Comparison of ENCODE assay signal across 9 mouse cellular contexts in the genomic region with DNA sequence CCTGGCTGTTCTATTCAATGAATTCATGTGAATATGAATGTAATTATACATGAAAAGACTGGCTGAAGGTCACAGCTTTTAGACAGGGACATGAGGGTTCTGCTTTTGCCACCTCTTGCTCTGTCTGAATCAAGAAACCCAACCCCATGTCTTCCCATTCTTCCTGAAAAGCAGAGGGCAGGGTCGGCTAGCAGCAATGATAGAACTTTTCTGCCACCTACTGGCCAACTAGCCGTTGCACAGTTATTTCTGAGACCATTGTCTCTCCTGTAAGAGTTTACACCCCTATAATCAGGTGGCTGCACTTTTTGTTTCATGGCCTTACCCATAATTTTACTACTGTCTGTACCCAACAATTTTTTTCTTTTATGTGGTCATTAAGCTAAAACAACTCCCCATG. TPM values are rescaled to one million over a fixed set of nuclear protein-coding genes. Genes with fewer than 3 reads are reported as not detected.
DNase-seq lines count a peak whose midpoint lies in the region; ATAC-seq and TF ChIP-seq lines count a peak whose summit lies in the region.
"Had no signal": no experiment of that assay in that cellular context is flagged by ENCODE, and none has a peak within 500 bp of the region (broad histone marks: within the 10 kb centered on the region; RNA-seq: fewer than 3 reads in every experiment).

No protein-coding gene starts in this region.

- no peaks in the 10 kb centered on the region for H3K27me3 ChIP-seq in G1E (ENCODE audit: insufficient read depth, low read length)
- no peaks in the 10 kb centered on the region for H3K27me3 ChIP-seq in hindbrain, embryonic 15.5 days
- H3K27me3 ChIP-seq in lung, postnatal 0 days (replicated peaks; ENCODE audit: insufficient read depth, low read length): no peaks in the 10 kb centered on the region
- H3K27me3 ChIP-seq in small intestine, adult 2 months (ENCODE audit: control insufficient read depth, insufficient read depth, low read length): no peaks in the 10 kb centered on the region

- 6% methylated on average over 2 of the region's 2 CpGs for WGBS in hindbrain, embryonic 15.5 days
- 11% methylated on average over 2 of the region's 2 CpGs for WGBS in lung, postnatal 0 days
- WGBS in small intestine, adult 2 months: 2% methylated on average over 2 of the region's 2 CpGs

- H3K4me2 ChIP-seq in hindbrain, embryonic 15.5 days: no peak overlapping the region
- no peak overlapping the region for H3K4me2 ChIP-seq in lung, postnatal 0 days (replicated peaks; ENCODE audit: low read depth, low read length)

- peak; percentile 68; the same call in 1 of the 2 replicates for ATAC-seq in G1E (ENCODE audit: extremely low read depth, insufficient number of reproducible peaks, low FRiP score, poor library complexity, severe bottlenecking)
- ATAC-seq in hindbrain, embryonic 15.5 days (ENCODE audit: low FRiP score, low read depth): peak; percentile 49
- ATAC-seq in lung, postnatal 0 days: 0 out of 2 replicates have a peak, but pooled peaks have one; percentile 17
- ATAC-seq in monocyte, adult 5-6 weeks (replicated peaks; ENCODE audit: insufficient number of reproducible peaks, low FRiP score, low TSS enrichment, poor library complexity, severe bottlenecking): no peak

- no peak overlapping the region for H3K27ac ChIP-seq in hindbrain, embryonic 15.5 days (replicated peaks)
- no peak overlapping the region for H3K27ac ChIP-seq in lung, postnatal 0 days (ENCODE audit: low read length)
- H3K27ac ChIP-seq in small intestine, adult 2 months (ENCODE audit: insufficient read depth, low read depth, low read length): no peak overlapping the region

- no peaks in the 10 kb centered on the region for H3K4me1 ChIP-seq in G1E (ENCODE audit: insufficient read depth, low read depth, low read length)
- peaks cover 18% of the 10 kb centered on the region for H3K4me1 ChIP-seq in hindbrain, embryonic 15.5 days (replicated peaks)
- H3K4me1 ChIP-seq in lung, postnatal 0 days (ENCODE audit: insufficient read depth, low read depth, low read length): no peaks in the 10 kb centered on the region
- H3K4me1 ChIP-seq in small intestine, adult 2 months (ENCODE audit: control insufficient read depth, insufficient read depth, insufficient read length, low read length): no peaks in the 10 kb centered on the region

- peaks cover 18% of the 10 kb centered on the region for H3K9me3 ChIP-seq in G1E (replicated peaks)
- 0 out of 2 replicates have a peak, but pooled peaks cover 5% of the 10 kb centered on the region for H3K9me3 ChIP-seq in hindbrain, embryonic 15.5 days
- H3K9me3 ChIP-seq in lung, postnatal 0 days (ENCODE audit: low read length): no peaks in the 10 kb centered on the region

- H3K4me3 ChIP-seq in G1E (ENCODE audit: low read depth, low read length): no peak overlapping the region
- H3K4me3 ChIP-seq in hindbrain, embryonic 15.5 days: no peak overlapping the region
- no peak overlapping the region for H3K4me3 ChIP-seq in lung, postnatal 0 days (ENCODE audit: low read depth, low read length)
- no peak overlapping the region for H3K4me3 ChIP-seq in small intestine, adult 2 months (ENCODE audit: low read depth, low read length)

- no peak for TF ChIP-seq POLR2A in small intestine, adult 2 months (IDR thresholded peaks at IDR 0.05; ENCODE audit: low read depth, low read length)

- no peak overlapping the region for H3K9ac ChIP-seq in hindbrain, embryonic 15.5 days
- H3K9ac ChIP-seq in lung, postnatal 0 days (replicated peaks; ENCODE audit: low read depth): no peak overlapping the region

- H3K36me3 ChIP-seq in G1E (replicated peaks): no peaks in the 10 kb centered on the region
- no peaks in the 10 kb centered on the region for H3K36me3 ChIP-seq in hindbrain, embryonic 15.5 days
- H3K36me3 ChIP-seq in lung, postnatal 0 days (ENCODE audit: insufficient read depth, low read length): no peaks in the 10 kb centered on the region
- no peaks in the 10 kb centered on the region for H3K36me3 ChIP-seq in small intestine, adult 2 months (ENCODE audit: control insufficient read depth, insufficient read depth, low read length)

- TF ChIP-seq EP300 in lung, postnatal 0 days (IDR thresholded peaks at IDR 0.05): no peak

- TF ChIP-seq CTCF in G1E (IDR thresholded peaks at IDR 0.05; ENCODE audit: low read depth, low read length): 0 out of 2 replicates have a peak, but pooled peaks have one; percentile 14
- peak; percentile 74 for TF ChIP-seq CTCF in lung, postnatal 0 days (IDR thresholded peaks at IDR 0.05)
- TF ChIP-seq CTCF in small intestine, adult 2 months (IDR thresholded peaks at IDR 0.05; ENCODE audit: extremely low read depth, insufficient read length, insufficient replicate concordance, low read depth, low read length): peak; percentile 18; the same call in 1 of the 2 replicates

- DNase-seq in heart, adult 8-10 months (ENCODE audit: low spot score): peak; percentile 35
- DNase-seq in heart, adult 11 months: no peak
- no peak for DNase-seq in G1E (ENCODE audit: low spot score)
- peak; percentile 27 to 50 for DNase-seq in cerebellum, postnatal 25 days
- DNase-seq in lung, postnatal 0 days (ENCODE audit: low spot score): peak; percentile 53

RNA-seq across cellular contexts. Expression of gene Magel2, which starts 5.6 kb away (rescaled TPM):
- not detected for total RNA-seq in heart, adult 8-10 months (2022)
- not detected in 2 replicates for total RNA-seq in G1E (2014; fragmentation: Nextera tagmentation)
- 0.05 TPM in 1 of 2 replicates, not detected in the other for total RNA-seq in G1E (2017)
- not detected in 2 replicates for polyA plus RNA-seq in G1E (2012)
- polyA plus RNA-seq in hindbrain, embryonic 15.5 days (2015; fragmentation: Nextera tagmentation; extraction: Ambion mirVana): 12.9 and 17.4 TPM in 2 replicates
- polyA plus RNA-seq in lung, postnatal 0 days (2015; fragmentation: Nextera tagmentation; extraction: Ambion mirVana): 0.30 and 0.33 TPM in 2 replicates
- polyA plus RNA-seq in small intestine, adult 2 months (2012; rRNA removed): not detected in 2 replicates
- total RNA-seq in monocyte, adult 5-6 weeks (2017): not detected in 3 replicates
- polyA plus RNA-seq: large intestine, adult 2 months had no signal

RNA-seq across cellular contexts. Expression of gene Ndn, which starts 36.0 kb away (rescaled TPM):
- 1 to 10 TPM; 3.1 to 5.2 (median 3.9) TPM for total RNA-seq in heart, adult 8-10 months (2022)
- total RNA-seq in G1E (2014; fragmentation: Nextera tagmentation) (not detected in 2 replicates), G1E (2017) (0.05 TPM in 1 of 2 replicates, not detected in the other)
- polyA plus RNA-seq in G1E (2012): 0.01 TPM in 1 of 2 replicates, not detected in the other
- 577 and 610 TPM in 2 replicates for polyA plus RNA-seq in hindbrain, embryonic 15.5 days (2015; fragmentation: Nextera tagmentation; extraction: Ambion mirVana)
- 34.7 and 36.6 TPM in 2 replicates for polyA plus RNA-seq in lung, postnatal 0 days (2015; fragmentation: Nextera tagmentation; extraction: Ambion mirVana)
- polyA plus RNA-seq in small intestine, adult 2 months (2012; rRNA removed): 1.8 and 2.1 TPM in 2 replicates
- not detected in 3 replicates for total RNA-seq in monocyte, adult 5-6 weeks (2017)

RNA-seq across cellular contexts. Expression of gene Mkrn3, which starts 37.5 kb away (rescaled TPM):
- under 1 TPM; 0.19 to 0.50 (median 0.36) TPM for total RNA-seq in heart, adult 8-10 months (2022)
- total RNA-seq in G1E (2014; fragmentation: Nextera tagmentation): 1.6 and 6.2 TPM in 2 replicates
- total RNA-seq in G1E (2017): 3.9 and 4.4 TPM in 2 replicates
- 1.2 and 1.3 TPM in 2 replicates for polyA plus RNA-seq in G1E (2012)
- 20.9 and 22.4 TPM in 2 replicates for polyA plus RNA-seq in hindbrain, embryonic 15.5 days (2015; fragmentation: Nextera tagmentation; extraction: Ambion mirVana)
- 2.2 and 2.8 TPM in 2 replicates for polyA plus RNA-seq in lung, postnatal 0 days (2015; fragmentation: Nextera tagmentation; extraction: Ambion mirVana)
- 0.06 and 0.24 TPM in 2 replicates for polyA plus RNA-seq in small intestine, adult 2 months (2012; rRNA removed)
- total RNA-seq in monocyte, adult 5-6 weeks (2017): 0.39 TPM in 1 of 3 replicates, not detected in the others

Comparison
In these comparisons a context has a peak if more than half of its experiments do, and no peak if none do; other contexts are left out.
1. DNase-seq: peak in heart, adult 8-10 months (single experiment), cerebellum, postnatal 25 days (2 of 2) and lung, postnatal 0 days (single experiment); none in heart, adult 11 months (single experiment) and G1E (single experiment).
2. CTCF ChIP-seq: peak in every context shown above with its lines; median percentile 74 in lung, postnatal 0 days; 18 in small intestine, adult 2 months; 14 in G1E.
3. RNA of gene Magel2, which starts 5.6 kb away (polyA plus RNA-seq): 12.9 to 17.4 TPM in hindbrain, embryonic 15.5 days; 0.30 to 0.33 TPM in lung, postnatal 0 days, not detected in small intestine, adult 2 months and not detected in G1E; every median in the first group is over 10 times any median in the second.
4. RNA of gene Ndn, which starts 36.0 kb away (polyA plus RNA-seq): 577 to 610 TPM in hindbrain, embryonic 15.5 days; 34.7 to 36.6 TPM in lung, postnatal 0 days, 1.8 to 2.1 TPM in small intestine, adult 2 months and 0.01 TPM in G1E; every median in the first group is over 10 times any median in the second.